Mouse (Mus musculus): ENCODE data around the gene Smco4.

- TF ChIP-seq CTCF (IDR thresholded peaks at IDR 0.05; ENCODE audit: low read depth, low read length) (no peak), POLR2A (IDR thresholded peaks at IDR 0.05; ENCODE audit: extremely low read depth, insufficient read depth, low read length) (no peak)
Measured at GRCm38 (mm10) chr9:15535418-15535817, 42.2 kb downstream of the Smco4 start.
